Mouse (Mus musculus) cerebellum, adult 2 months (tissue): ENCODE results near the gene Unc93a.
"Not testable (repeated sequence)": the region's sequence is repeated elsewhere in the genome, so short reads cannot be mapped to it uniquely, and the experiment has no call there.

Experiments used
- CTCF ChIP-seq: fragments of 200-500 bp; IDR thresholded peaks from 2 replicates; pipeline ENCODE4 v1.5.1; 2011; ENCODE audit warnings: low read depth, mild to moderate bottlenecking, control low read depth, low read length, moderate library complexity, borderline replicate concordance; ENCODE audit not compliant: insufficient read depth
- POLR2A ChIP-seq: fragments of 200-500 bp; IDR thresholded peaks from 2 replicates; pipeline ENCODE4 v1.6.1; 2011; ENCODE audit warnings: low read length, control low read depth, borderline replicate concordance; ENCODE audit not compliant: insufficient read depth

- not testable (repeated sequence) for TF ChIP-seq CTCF, POLR2A
Measured at GRCm38 (mm10) chr17:13132352-13132751, 742 bp upstream of the Unc93a start.
